Mouse (Mus musculus) thymus, adult 2 months (tissue): ENCODE data around the gene Rrm1.

Source experiments
- CTCF ChIP-seq: fragments of 200-500 bp; IDR thresholded peaks from 2 replicates; pipeline ENCODE4 v1.5.1; 2012; ENCODE audit warnings: mild to moderate bottlenecking, control low read depth, low read length, moderate library complexity, borderline replicate concordance; ENCODE audit not compliant: control insufficient read depth, poor library complexity, insufficient read depth; ENCODE audit errors: extremely low read depth
- POLR2A ChIP-seq: fragments of 200-500 bp; IDR thresholded peaks from 2 replicates; pipeline ENCODE4 v1.6.1; 2012; ENCODE audit warnings: mild to moderate bottlenecking, low read length, control low read depth, moderate library complexity; ENCODE audit not compliant: control insufficient read depth, poor library complexity, insufficient read depth; ENCODE audit errors: extremely low read depth

- no peak for TF ChIP-seq POLR2A
- TF ChIP-seq CTCF, result no peak
Observed at GRCm38 (mm10) chr7:102395894-102396293, 45.6 kb upstream of the Rrm1 start.
